Mouse (Mus musculus): ENCODE results near the gene Fnip1. TPM values are rescaled to one million over a fixed set of nuclear protein-coding genes. Genes with fewer than 3 reads are reported as not detected.
A peak's percentile ranks its signal among the peaks of the same experiment; 100 is the strongest.

Fnip1 gene
- polyA plus RNA-seq, 1 experiment, result 9.8 TPM

GRCm38 (mm10) chr11:54456875-54457274, 18.9 kb downstream of the Fnip1 start:
- Histone ChIP-seq H3K27ac (ENCODE audit: control insufficient read depth, insufficient read depth, low read depth, low read length) (no peak overlapping the region), H3K36me3 (ENCODE audit: control insufficient read depth, insufficient read depth, low read length) (no peaks in the 10 kb centered on the region), H3K4me3 (ENCODE audit: control insufficient read depth, low read depth, low read length) (no peak overlapping the region), H3K27me3 (ENCODE audit: control insufficient read depth, insufficient read depth, low read length) (no peaks in the 10 kb centered on the region), H3K4me1 (ENCODE audit: control insufficient read depth, insufficient read depth, low read length) (no peaks in the 10 kb centered on the region)
- no peak for TF ChIP-seq POLR2A (IDR thresholded peaks at IDR 0.05; ENCODE audit: control insufficient read depth, low read depth, low read length)
- no peak for TF ChIP-seq CTCF (IDR thresholded peaks at IDR 0.05; ENCODE audit: control insufficient read depth, insufficient read depth, insufficient replicate concordance, low read depth, low read length)

GRCm38 (mm10) chr11:54458168-54458567, 20.2 kb downstream of the Fnip1 start:
- H3K27me3 ChIP-seq (ENCODE audit: control insufficient read depth, insufficient read depth, low read length), result no peaks in the 10 kb centered on the region
- no peak overlapping the region for H3K27ac ChIP-seq (ENCODE audit: control insufficient read depth, insufficient read depth, low read depth, low read length)
- no peak overlapping the region for H3K4me3 ChIP-seq (ENCODE audit: control insufficient read depth, low read depth, low read length)
- TF ChIP-seq CTCF (IDR thresholded peaks at IDR 0.05; ENCODE audit: control insufficient read depth, insufficient read depth, insufficient replicate concordance, low read depth, low read length) (no peak), POLR2A (IDR thresholded peaks at IDR 0.05; ENCODE audit: control insufficient read depth, low read depth, low read length) (no peak)
- H3K4me1 ChIP-seq (ENCODE audit: control insufficient read depth, insufficient read depth, low read length), result no peaks in the 10 kb centered on the region
- H3K36me3 ChIP-seq (ENCODE audit: control insufficient read depth, insufficient read depth, low read length), result no peaks in the 10 kb centered on the region

GRCm38 (mm10) chr11:54464557-54465244, 26.7 kb downstream of the Fnip1 start:
- H3K36me3 ChIP-seq (ENCODE audit: control insufficient read depth, insufficient read depth, low read length), result no peaks in the 10 kb centered on the region
- TF ChIP-seq CTCF (IDR thresholded peaks at IDR 0.05; ENCODE audit: control insufficient read depth, insufficient read depth, insufficient replicate concordance, low read depth, low read length) (no peak), POLR2A (IDR thresholded peaks at IDR 0.05; ENCODE audit: control insufficient read depth, low read depth, low read length) (no peak)
- H3K27ac ChIP-seq (ENCODE audit: control insufficient read depth, insufficient read depth, low read depth, low read length), result no peak overlapping the region
- no peaks in the 10 kb centered on the region; the same call in 1 of the 2 replicates for H3K4me1 ChIP-seq (ENCODE audit: control insufficient read depth, insufficient read depth, low read length)
- no peak overlapping the region for H3K4me3 ChIP-seq (ENCODE audit: control insufficient read depth, low read depth, low read length)
- H3K27me3 ChIP-seq (ENCODE audit: control insufficient read depth, insufficient read depth, low read length), result no peaks in the 10 kb centered on the region

GRCm38 (mm10) chr11:54472231-54472630, 34.2 kb downstream of the Fnip1 start:
- Histone ChIP-seq H3K4me3 (ENCODE audit: control insufficient read depth, low read depth, low read length) (no peak overlapping the region), H3K36me3 (ENCODE audit: control insufficient read depth, insufficient read depth, low read length) (no peaks in the 10 kb centered on the region), H3K4me1 (ENCODE audit: control insufficient read depth, insufficient read depth, low read length) (no peaks in the 10 kb centered on the region), H3K27me3 (ENCODE audit: control insufficient read depth, insufficient read depth, low read length) (no peaks in the 10 kb centered on the region), H3K27ac (ENCODE audit: control insufficient read depth, insufficient read depth, low read depth, low read length) (no peak overlapping the region)
- TF ChIP-seq POLR2A (IDR thresholded peaks at IDR 0.05; ENCODE audit: control insufficient read depth, low read depth, low read length) (no peak), CTCF (IDR thresholded peaks at IDR 0.05; ENCODE audit: control insufficient read depth, insufficient read depth, insufficient replicate concordance, low read depth, low read length) (no peak)

- TF ChIP-seq POLR2A (IDR thresholded peaks at IDR 0.05; ENCODE audit: control insufficient read depth, low read depth, low read length) (no peak), CTCF (IDR thresholded peaks at IDR 0.05; ENCODE audit: control insufficient read depth, insufficient read depth, insufficient replicate concordance, low read depth, low read length) (peak; percentile 6; the same call in 1 of the 2 replicates)
- Histone ChIP-seq H3K27me3 (ENCODE audit: control insufficient read depth, insufficient read depth, low read length) (no peaks in the 10 kb centered on the region), H3K4me3 (ENCODE audit: control insufficient read depth, low read depth, low read length) (no peak overlapping the region), H3K36me3 (ENCODE audit: control insufficient read depth, insufficient read depth, low read length) (no peaks in the 10 kb centered on the region), H3K27ac (ENCODE audit: control insufficient read depth, insufficient read depth, low read depth, low read length) (no peak overlapping the region), H3K4me1 (ENCODE audit: control insufficient read depth, insufficient read depth, low read length) (no peaks in the 10 kb centered on the region)
Observed at GRCm38 (mm10) chr11:54478414-54478813, 40.4 kb downstream of the Fnip1 start.

- no peak overlapping the region for H3K4me3 ChIP-seq (ENCODE audit: control insufficient read depth, low read depth, low read length)
- no peaks in the 10 kb centered on the region for H3K4me1 ChIP-seq (ENCODE audit: control insufficient read depth, insufficient read depth, low read length)
- H3K27ac ChIP-seq (ENCODE audit: control insufficient read depth, insufficient read depth, low read depth, low read length), result no peak overlapping the region
- H3K36me3 ChIP-seq (ENCODE audit: control insufficient read depth, insufficient read depth, low read length), result no peaks in the 10 kb centered on the region
- H3K27me3 ChIP-seq (ENCODE audit: control insufficient read depth, insufficient read depth, low read length), result no peaks in the 10 kb centered on the region
- no peak for TF ChIP-seq POLR2A (IDR thresholded peaks at IDR 0.05; ENCODE audit: control insufficient read depth, low read depth, low read length)
- no peak for TF ChIP-seq CTCF (IDR thresholded peaks at IDR 0.05; ENCODE audit: control insufficient read depth, insufficient read depth, insufficient replicate concordance, low read depth, low read length)
Observed at GRCm38 (mm10) chr11:54486041-54486440, 48.0 kb downstream of the Fnip1 start.

GRCm38 (mm10) chr11:54491946-54492558, 54.1 kb downstream of the Fnip1 start:
- TF ChIP-seq POLR2A (IDR thresholded peaks at IDR 0.05; ENCODE audit: control insufficient read depth, low read depth, low read length) (no peak), CTCF (IDR thresholded peaks at IDR 0.05; ENCODE audit: control insufficient read depth, insufficient read depth, insufficient replicate concordance, low read depth, low read length) (no peak)
- Histone ChIP-seq H3K4me3 (ENCODE audit: control insufficient read depth, low read depth, low read length) (no peak overlapping the region), H3K36me3 (ENCODE audit: control insufficient read depth, insufficient read depth, low read length) (no peaks in the 10 kb centered on the region; the same call in 1 of the 2 replicates), H3K27ac (ENCODE audit: control insufficient read depth, insufficient read depth, low read depth, low read length) (no peak overlapping the region), H3K4me1 (ENCODE audit: control insufficient read depth, insufficient read depth, low read length) (no peaks in the 10 kb centered on the region), H3K27me3 (ENCODE audit: control insufficient read depth, insufficient read depth, low read length) (no peaks in the 10 kb centered on the region)

All from testis, adult 2 months (tissue).